Mouse (Mus musculus): ENCODE results near the gene Cdk1. TPM values are rescaled to one million over a fixed set of nuclear protein-coding genes. Genes with fewer than 3 reads are reported as not detected.

Cdk1 gene
- total RNA-seq, 2 experiments from 2014 or later: 2.2 to 2.8 TPM

DNA sequence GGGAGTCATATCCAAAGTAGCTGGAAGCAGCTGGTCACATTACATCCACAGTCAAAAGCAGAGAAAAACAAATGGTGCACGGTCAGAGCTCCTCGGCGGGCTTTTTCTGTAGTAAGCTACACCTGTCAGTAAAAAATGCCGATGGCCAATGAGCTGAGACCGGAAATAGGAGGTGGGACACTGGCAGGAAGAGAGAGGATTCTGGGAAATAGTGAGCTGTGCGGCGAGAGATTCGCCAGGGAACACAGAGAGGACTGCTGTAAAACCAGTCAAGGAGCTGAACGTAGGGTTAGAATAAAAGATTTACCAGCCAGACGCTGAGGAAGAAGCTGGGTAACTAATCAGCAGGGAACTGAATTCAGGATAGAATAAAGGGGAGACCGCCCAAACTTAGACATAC is 34.2 kb downstream of the Cdk1 start:
- intact Hi-C loops (cut with DNase I): no loop called here
- no peak for DNase-seq (ENCODE audit: low spot score)

DNA sequence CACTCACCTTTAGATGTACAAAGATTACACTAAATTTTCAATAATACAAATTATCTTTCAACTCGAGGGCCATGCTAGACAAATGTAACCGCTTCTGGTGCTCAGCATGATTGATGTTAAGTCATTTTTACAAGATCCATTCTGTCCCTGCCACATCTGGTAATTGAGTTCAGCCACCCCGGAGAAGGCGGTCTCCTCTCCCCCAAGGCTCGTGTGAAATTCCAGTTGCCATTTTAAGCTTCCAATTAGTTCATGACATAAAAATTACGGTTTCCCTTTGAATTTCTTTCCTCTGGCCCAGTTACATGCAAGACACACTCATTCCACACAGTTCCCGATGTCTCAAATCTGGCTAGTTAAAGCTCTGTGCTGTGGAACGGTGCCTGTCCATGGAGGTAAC is 38.8 kb downstream of the Cdk1 start:
- intact Hi-C loops (cut with DNase I): loop anchor here (2.0 kb wide), 1 partner anchor 131 kb away; no protein-coding TSS in a partner anchor
- DNase-seq (ENCODE audit: low spot score): no peak

DNA sequence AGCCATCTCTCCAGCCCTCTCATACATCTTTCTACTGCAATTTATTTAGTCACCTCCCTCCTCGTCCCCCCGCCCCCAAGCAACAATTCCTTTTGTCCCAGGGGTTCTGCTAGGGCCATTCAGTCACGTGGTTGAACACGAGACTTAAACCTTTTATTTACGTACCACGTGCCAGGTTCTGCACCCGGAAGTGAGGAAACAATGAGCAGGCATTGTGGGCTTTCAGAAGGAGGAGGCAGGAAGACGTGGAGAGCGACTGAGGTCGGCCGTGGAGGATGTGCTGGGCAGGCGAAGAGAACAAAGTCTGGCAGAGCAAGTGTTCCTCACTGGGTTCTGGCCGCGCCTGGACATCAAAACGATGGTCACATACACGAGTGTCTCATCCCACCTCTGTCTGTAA is 40.9 kb downstream of the Cdk1 start:
- intact Hi-C loops (cut with DNase I): no loop called here
- DNase-seq (ENCODE audit: low spot score): no peak

DNA sequence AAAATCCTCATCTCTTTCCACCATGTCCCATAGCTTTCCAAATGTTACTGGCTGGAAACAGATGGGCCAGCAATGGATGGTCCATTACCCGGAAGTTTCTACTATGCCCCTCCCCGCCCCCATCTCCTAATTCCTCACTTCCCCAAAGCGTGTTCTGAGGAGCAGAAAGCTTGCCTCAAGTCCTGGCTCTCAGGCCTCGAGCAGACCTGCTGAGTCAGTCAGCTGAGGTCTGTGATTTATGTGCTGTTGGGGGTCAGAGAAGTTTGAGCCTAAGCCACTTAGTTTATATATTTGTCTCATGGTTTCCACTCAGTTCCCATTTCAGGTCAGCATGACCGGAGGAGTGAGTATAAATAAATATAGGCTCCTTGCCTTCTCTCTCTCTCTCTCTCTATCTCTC is 43.6 kb downstream of the Cdk1 start:
- no peak for DNase-seq (ENCODE audit: low spot score)
- intact Hi-C loops (cut with DNase I): loop anchor here (5.0 kb wide), 1 partner anchor 42 kb away; no protein-coding TSS in a partner anchor

DNA sequence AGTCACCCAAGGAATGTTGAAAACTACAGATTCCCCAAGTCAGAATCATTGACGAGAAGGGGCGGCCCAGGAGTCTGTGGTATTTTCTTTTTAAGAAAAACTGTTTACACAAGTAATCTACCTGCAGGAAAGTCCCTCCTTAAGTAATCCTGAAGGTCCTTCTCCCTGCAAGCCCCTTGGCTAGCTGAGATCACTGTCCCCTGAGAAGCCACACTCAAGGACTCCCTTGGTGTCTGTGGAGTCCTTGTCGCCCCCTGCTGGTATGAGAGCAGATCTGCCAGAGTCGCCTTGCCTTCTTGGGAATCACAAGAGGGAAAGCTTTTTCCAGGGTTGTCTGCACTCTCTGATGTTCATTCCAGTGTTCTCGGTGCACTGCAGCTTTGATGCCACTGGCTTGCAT is 45.7 kb downstream of the Cdk1 start:
- DNase-seq (ENCODE audit: low spot score): peak; percentile 42
- intact Hi-C loops (cut with DNase I): loop anchor here (1.0 to 5.0 kb wide), 2 partner anchors 40 to 121 kb away; no protein-coding TSS in a partner anchor

DNA sequence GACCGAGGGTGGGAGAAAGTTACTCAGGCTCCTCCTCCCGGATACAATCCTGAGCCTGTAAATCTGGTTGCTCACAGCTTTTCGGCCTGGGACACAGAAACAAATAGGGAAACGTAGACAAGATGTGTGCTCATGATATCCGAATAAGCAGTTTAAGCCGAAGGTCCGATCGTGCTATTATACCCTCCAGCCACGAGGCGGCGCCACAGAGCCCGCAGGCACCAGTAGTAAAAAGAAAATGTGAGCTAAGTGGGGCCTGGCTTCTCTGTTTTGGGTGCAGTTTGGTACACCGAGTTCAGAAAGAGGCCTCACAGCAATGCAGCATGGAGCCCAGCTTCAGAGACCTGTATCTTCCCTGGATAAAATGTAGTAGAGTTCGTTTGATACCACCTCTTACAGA is 46.5 kb downstream of the Cdk1 start:
- no peak for DNase-seq (ENCODE audit: low spot score)
- intact Hi-C loops (cut with DNase I): loop anchor here (5.0 kb wide), 1 partner anchor 39 kb away; no protein-coding TSS in a partner anchor

DNA sequence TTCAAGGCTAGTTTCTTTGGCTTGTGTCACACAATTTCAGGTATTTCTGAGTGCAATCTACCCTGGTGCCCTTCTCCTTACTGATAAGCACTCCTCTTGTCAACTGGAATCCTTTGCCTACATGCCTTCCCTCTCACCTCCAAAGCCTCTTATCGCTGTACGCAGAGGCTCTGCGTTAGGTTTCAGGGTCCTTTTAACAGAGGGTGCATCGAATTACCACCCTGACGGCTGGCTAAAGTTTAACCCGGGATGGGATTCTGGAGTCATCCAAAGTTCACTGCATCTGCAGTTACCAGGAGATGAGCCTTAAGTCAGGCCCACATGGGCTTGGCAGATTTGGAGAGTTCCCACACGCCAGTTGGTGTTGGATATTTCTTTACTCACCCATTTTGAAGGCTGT is 47.1 kb downstream of the Cdk1 start:
- intact Hi-C loops (cut with DNase I): loop anchor here (5.0 kb wide), 1 partner anchor 38 kb away; no protein-coding TSS in a partner anchor
- no peak for DNase-seq (ENCODE audit: low spot score)

DNA sequence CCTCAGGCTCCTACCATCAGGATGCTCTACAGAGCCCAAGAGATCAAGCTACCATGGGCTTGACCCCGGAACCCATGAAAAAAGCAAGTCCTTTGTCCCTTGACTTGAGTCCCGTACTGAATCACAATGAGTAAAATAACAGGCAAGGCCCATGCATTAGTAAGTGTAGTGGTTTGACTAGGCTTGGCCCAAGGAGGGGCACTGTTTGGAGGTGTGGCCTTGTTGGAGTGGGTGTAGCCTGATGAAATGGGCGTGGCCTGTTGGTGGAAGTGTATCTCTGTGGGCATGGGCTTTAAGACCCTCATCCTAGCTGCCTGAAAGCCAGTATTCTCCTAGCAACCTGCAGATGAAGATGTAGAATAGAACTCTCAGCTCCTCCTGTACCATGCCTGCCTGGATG is 47.9 kb downstream of the Cdk1 start:
- DNase-seq (ENCODE audit: low spot score): no peak
- intact Hi-C loops (cut with DNase I): loop anchor here (5.0 kb wide), 1 partner anchor 38 kb away; no protein-coding TSS in a partner anchor

DNA sequence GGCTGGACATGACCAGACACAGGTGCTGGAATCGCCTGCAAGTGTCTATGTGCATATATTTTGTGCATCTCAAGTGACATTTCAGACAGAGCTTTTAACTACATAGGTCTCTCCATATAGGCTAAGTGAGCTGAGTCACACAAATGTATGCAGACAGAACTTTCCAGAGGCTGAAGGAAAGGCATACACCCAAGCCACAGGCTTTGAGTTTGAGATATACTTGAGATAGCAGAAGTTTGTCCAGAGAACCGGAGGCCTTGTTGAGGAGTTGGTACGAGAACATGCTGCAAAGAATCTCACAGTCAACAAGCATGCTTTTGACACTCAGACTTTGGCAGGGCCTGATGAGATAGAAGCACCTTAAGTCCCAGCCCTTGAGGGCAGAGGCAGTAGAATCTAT is 50.1 kb downstream of the Cdk1 start:
- no peak for DNase-seq (ENCODE audit: low spot score)
- intact Hi-C loops (cut with DNase I): no loop called here

DNA sequence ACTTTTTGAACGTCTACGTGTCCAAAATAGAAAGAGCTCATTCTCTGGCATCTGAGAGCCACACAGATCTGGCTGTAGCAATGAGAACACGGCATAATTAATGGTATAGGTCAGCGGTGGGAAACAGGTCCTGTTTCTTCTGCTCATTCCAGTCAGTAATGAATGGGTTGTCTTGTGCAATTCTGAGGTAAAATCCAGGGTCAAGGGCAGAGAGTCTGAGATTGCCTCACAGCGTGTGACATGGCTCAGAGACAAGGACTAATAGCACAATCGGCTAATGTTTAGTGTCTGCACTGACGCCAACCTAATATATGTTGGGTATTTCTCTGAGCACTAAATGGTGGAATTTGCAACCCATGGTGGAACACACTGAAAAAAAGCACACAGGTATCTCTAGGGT is 52.8 kb downstream of the Cdk1 start:
- DNase-seq (ENCODE audit: low spot score): no peak
- intact Hi-C loops (cut with DNase I): no loop called here

DNA sequence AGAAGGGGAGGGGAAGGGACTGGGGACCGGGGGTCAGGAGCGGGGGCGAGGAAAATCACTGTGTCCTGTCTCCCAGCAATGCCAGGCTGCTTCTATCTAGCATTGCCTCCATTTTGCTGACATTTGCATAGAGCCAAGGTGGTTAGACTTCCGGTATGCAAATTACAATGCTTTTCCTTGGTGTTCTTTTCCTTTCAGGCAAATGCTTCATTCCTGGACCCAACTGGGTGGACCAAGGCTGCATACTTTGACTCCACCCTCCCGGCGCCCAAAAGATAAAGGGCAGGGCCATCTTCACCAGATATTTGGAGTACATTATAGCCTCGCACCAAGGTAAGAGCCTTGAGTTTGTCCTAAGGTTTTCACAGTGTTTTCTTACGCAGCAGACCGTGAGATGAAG is 56.8 kb downstream of the Cdk1 start:
- DNase-seq (ENCODE audit: low spot score): no peak
- intact Hi-C loops (cut with DNase I): no loop called here

DNA sequence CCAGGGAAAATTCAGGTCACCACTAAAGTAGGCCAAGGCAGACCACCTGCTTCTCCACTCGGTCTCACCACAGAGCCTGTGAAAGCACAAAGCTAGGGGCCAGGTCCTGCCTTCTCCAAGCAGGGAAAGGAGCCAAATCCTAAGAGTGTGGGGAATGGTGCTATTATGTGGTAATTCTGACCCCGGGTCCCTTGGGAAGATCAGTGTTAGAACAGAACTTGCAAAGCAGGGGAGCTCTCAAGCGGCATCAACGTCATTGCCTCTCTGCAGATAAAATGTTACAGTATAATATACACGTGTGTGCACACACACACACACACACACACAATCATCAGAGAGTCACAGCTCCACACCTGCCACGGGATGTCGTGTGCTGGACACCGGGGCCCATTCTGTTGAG is 62.0 kb downstream of the Cdk1 start:
- DNase-seq (ENCODE audit: low spot score): no peak
- intact Hi-C loops (cut with DNase I): no loop called here

DNA sequence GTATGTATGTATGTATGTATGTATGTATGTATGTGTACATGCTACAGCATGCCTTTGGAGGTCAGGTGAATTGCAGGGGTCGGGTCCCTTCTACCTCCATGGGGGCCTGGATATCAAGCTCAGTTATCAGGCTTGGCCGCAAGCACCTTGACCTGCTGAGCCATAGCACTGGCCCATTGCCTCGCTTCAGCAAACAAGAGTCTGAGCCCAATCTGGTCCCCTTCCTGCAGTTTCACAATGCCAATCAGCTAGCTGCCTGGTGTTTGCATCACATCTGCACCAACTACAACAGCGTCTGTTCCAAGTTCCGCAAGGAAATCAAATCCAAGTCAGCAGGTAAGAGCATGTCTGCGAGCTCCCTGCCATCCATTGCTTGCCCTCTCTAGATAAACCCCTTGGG is 64.0 kb downstream of the Cdk1 start:
- DNase-seq (ENCODE audit: low spot score): no peak
- intact Hi-C loops (cut with DNase I): no loop called here

DNA sequence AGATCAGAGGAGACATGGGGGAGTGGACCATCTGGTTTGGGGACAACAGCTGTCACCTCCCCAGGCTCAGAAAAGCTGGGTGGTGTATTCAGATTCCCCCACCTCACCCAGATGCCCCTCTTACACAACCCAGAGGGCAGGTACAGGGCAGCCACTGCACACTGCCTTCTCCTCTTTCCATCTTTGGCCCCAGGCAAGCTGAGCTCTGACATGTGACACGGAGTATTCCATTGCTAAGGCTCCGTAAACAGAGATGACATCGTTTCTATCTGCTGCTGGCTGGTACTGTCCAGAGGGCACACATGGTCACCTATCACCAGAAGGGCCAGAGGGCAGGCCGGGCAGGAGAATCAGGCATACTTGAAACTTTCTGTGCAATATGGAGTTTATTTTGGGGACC is 64.7 kb downstream of the Cdk1 start:
- intact Hi-C loops (cut with DNase I): no loop called here
- no peak for DNase-seq (ENCODE audit: low spot score)

DNA sequence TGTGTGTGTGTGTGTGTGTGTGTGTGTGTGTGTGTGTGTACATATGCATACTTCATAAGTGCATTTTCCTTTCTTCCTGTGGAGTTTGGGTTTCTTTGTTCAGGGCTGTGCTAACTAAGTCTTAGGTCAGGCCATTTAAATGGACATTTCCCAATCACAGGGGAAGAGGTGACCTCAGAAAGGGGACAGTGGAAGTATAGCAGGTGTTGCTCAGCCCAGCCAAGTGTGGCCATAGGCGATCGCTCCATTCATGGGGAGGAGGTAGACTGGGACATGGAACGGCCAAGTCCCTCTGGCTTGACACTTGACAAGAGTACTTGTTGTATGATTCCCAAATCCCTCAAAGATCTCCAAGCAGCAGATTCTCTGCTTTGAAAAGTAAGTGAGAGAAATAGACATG is 65.8 kb downstream of the Cdk1 start:
- no peak for DNase-seq (ENCODE audit: low spot score)
- intact Hi-C loops (cut with DNase I): no loop called here

Other genes with a start within 250 kb of the Cdk1 start
- 100 to 1,000 TPM; 113 to 183 TPM for gene Rhobtb1, start 201.5 kb downstream of the Cdk1 start, total RNA-seq (2021)
- 1 to 10 TPM in 1 of 2 experiments, under 1 TPM in 1; 0.92 to 1.8 TPM for gene A930033H14Rik, start 139.8 kb downstream of the Cdk1 start, total RNA-seq (2021)
- gene Ank3, start 45.8 kb upstream of the Cdk1 start, total RNA-seq (2021): 10 to 100 TPM; 77.8 to 89.0 TPM